Mouse (Mus musculus): ENCODE results near the gene Gm11487. TPM values are rescaled to one million over a fixed set of nuclear protein-coding genes. Genes with fewer than 3 reads are reported as not detected.
"Not testable (repeated sequence)": the region's sequence is repeated elsewhere in the genome, so short reads cannot be mapped to it uniquely, and the experiment has no call there.

Gene Gm11487
- total RNA-seq (2015; ENCODE audit: low replicate concordance) (not detected in 2 replicates), total RNA-seq (2017; ENCODE audit: low replicate concordance) (not detected in 2 replicates)

- ATAC-seq (replicated peaks; ENCODE audit: low FRiP score, poor library complexity, severe bottlenecking) = not testable (repeated sequence)
Observed at GRCm38 (mm10) chr4:73404972-73405371, at the start of gene Gm11487. Gene Gm11487, minus strand, starts transcription at chr4:73405072.

GRCm38 (mm10) chr4:73444715-73445114, 39.8 kb upstream of the Gm11487 start:
- ATAC-seq (replicated peaks; ENCODE audit: low FRiP score, poor library complexity, severe bottlenecking) = no peak

GRCm38 (mm10) chr4:73442568-73442967, 37.7 kb upstream of the Gm11487 start:
- ATAC-seq (replicated peaks; ENCODE audit: low FRiP score, poor library complexity, severe bottlenecking) = no peak

- no peak for ATAC-seq (replicated peaks; ENCODE audit: low FRiP score, poor library complexity, severe bottlenecking)
Observed at GRCm38 (mm10) chr4:73425903-73426302, 21.0 kb upstream of the Gm11487 start.

GRCm38 (mm10) chr4:73423049-73423448, 18.2 kb upstream of the Gm11487 start:
- ATAC-seq (replicated peaks; ENCODE audit: low FRiP score, poor library complexity, severe bottlenecking) = no peak

- no peak for ATAC-seq (replicated peaks; ENCODE audit: low FRiP score, poor library complexity, severe bottlenecking)
Observed at GRCm38 (mm10) chr4:73366534-73366933, 38.3 kb downstream of the Gm11487 start.

Other genes starting within 250 kb of the Gm11487 start
- gene Gm11238, start 202.8 kb upstream of the Gm11487 start, total RNA-seq (2015; ENCODE audit: low replicate concordance) = not detected in 2 replicates
- gene Gm11238, start 202.8 kb upstream of the Gm11487 start, total RNA-seq (2017; ENCODE audit: low replicate concordance) = not detected in 2 replicates
- gene Gm11237, start 217.9 kb upstream of the Gm11487 start, total RNA-seq (2015; ENCODE audit: low replicate concordance) = not detected in 2 replicates
- not detected in 2 replicates for gene Gm11237, start 217.9 kb upstream of the Gm11487 start, total RNA-seq (2017; ENCODE audit: low replicate concordance)
- not detected in 2 replicates for gene Gm11236, start 233.0 kb upstream of the Gm11487 start, total RNA-seq (2015; ENCODE audit: low replicate concordance)
- gene Gm11236, start 233.0 kb upstream of the Gm11487 start, total RNA-seq (2017; ENCODE audit: low replicate concordance) = not detected in 2 replicates